Mouse (Mus musculus): ENCODE measurements at regions not wholly inside any gene's neighbourhood (a gene's known extent, or its start where the extent isn't known, plus 50 kb on each side); places are given as distances from the start of the nearest gene placed in this dataset.

GRCm38 (mm10) chr19:26550299-26550698 lies 54.6 kb upstream of the Smarca2 start:
- peak; percentile 26 for DNase-seq (ENCODE audit: extremely low spot score, low read depth, low spot score)

Data from hindlimb bud, embryonic 11.5 days (tissue).